Mouse (Mus musculus) heart, embryonic 10.5 days (tissue): ENCODE data around the gene Gm20765. TPM values are rescaled to one million over a fixed set of nuclear protein-coding genes. Genes with fewer than 3 reads are reported as not detected.

Source experiments
- polyA plus RNA-seq: library from polyadenylated mRNA; unstranded; fragments of >200 nt; fragmentation: Nextera tagmentation; extraction: Ambion mirVana; gene quantifications from 2 replicates; pipeline ENCODE4 v1.2.1, GENCODE M21; 2016

The Gm20765 gene
- polyA plus RNA-seq, 1 experiment from 2014 or later = not detected

Other genes starting within 250 kb of the Gm20765 start
- not detected in 2 replicates for gene Gm21293, start 42.5 kb upstream of the Gm20765 start, polyA plus RNA-seq
- not detected in 2 replicates for gene Gm6763, start 34.0 kb upstream of the Gm20765 start, polyA plus RNA-seq
- gene Gm8764, start 25.5 kb upstream of the Gm20765 start, polyA plus RNA-seq = not detected in 2 replicates
- gene Gm21304, start 17.0 kb upstream of the Gm20765 start, polyA plus RNA-seq = not detected in 2 replicates
- not detected in 2 replicates for gene Gm21312, start 8.5 kb upstream of the Gm20765 start, polyA plus RNA-seq
- gene Gm4340, start 8.5 kb downstream of the Gm20765 start, polyA plus RNA-seq = not detected in 2 replicates